8 mouse cellular contexts compared by ENCODE assay signal in genomic region chr17:83064376-83064775, GRCm38 (mm10).
DNase-seq lines count a peak whose midpoint lies in the region; ATAC-seq and TF ChIP-seq lines count a peak whose summit lies in the region.
"Not testable (repeated sequence)": the region's sequence is repeated elsewhere in the genome, so short reads cannot be mapped to it uniquely, and the experiment has no call there.

No protein-coding gene starts in this region.

- H3K36me3 ChIP-seq in ES-Bruce4 (ENCODE audit: control insufficient read depth, insufficient read depth, low read length, poor library complexity, severe bottlenecking); embryonic facial prominence, embryonic 14.5 days (ENCODE audit: control insufficient read depth, insufficient read depth, low read length); intestine, embryonic 15.5 days; intestine, postnatal 0 days (ENCODE audit: control insufficient read depth, insufficient read depth); kidney, embryonic 15.5 days; lung, embryonic 15.5 days; stomach, embryonic 14.5 days (ENCODE audit: control insufficient read depth, insufficient read depth, low read length): not testable (repeated sequence)

- H3K4me1 ChIP-seq in ES-Bruce4 (ENCODE audit: control insufficient read depth, insufficient read depth, low read length); embryonic facial prominence, embryonic 14.5 days (ENCODE audit: control insufficient read depth, insufficient read depth, low read length); intestine, embryonic 15.5 days (replicated peaks); intestine, postnatal 0 days (replicated peaks; ENCODE audit: control insufficient read depth, insufficient read depth, low read length); kidney, embryonic 15.5 days; lung, embryonic 15.5 days; stomach, embryonic 14.5 days (ENCODE audit: control insufficient read depth, insufficient read depth, low read length): not testable (repeated sequence)

- WGBS in embryonic facial prominence, embryonic 14.5 days = 35% methylated on average over 7 of the region's 12 CpGs
- WGBS in intestine, embryonic 15.5 days = 29% methylated on average over 12 of the region's 12 CpGs
- 29% methylated on average over 8 of the region's 12 CpGs for WGBS in intestine, postnatal 0 days
- 17% methylated on average over 12 of the region's 12 CpGs for WGBS in kidney, embryonic 15.5 days
- 22% methylated on average over 12 of the region's 12 CpGs for WGBS in lung, embryonic 15.5 days
- WGBS in stomach, embryonic 14.5 days = 29% methylated on average over 11 of the region's 12 CpGs

- not testable (repeated sequence) for H3K27me3 ChIP-seq in ES-Bruce4 (ENCODE audit: control insufficient read depth, insufficient read depth, low read length, poor library complexity, severe bottlenecking); embryonic facial prominence, embryonic 14.5 days (replicated peaks; ENCODE audit: control insufficient read depth, insufficient read depth, low read length); intestine, embryonic 15.5 days (replicated peaks); intestine, postnatal 0 days (replicated peaks; ENCODE audit: control insufficient read depth, insufficient read depth, low read length); kidney, embryonic 15.5 days; lung, embryonic 15.5 days; stomach, embryonic 14.5 days (ENCODE audit: control insufficient read depth, insufficient read depth, low read length)

- DNase-seq in embryonic facial prominence, embryonic 14.5 days (ENCODE audit: low spot score) = not testable (repeated sequence)
- peak; percentile 40 for DNase-seq in yolk sac, embryonic 10.5 days (ENCODE audit: low spot score)

- ATAC-seq in embryonic facial prominence, embryonic 14.5 days (ENCODE audit: low read depth); kidney, embryonic 15.5 days (replicated peaks; ENCODE audit: low FRiP score); lung, embryonic 15.5 days (ENCODE audit: borderline replicate concordance, extremely low read depth, low FRiP score, low TSS enrichment): not testable (repeated sequence)
- ATAC-seq in intestine, embryonic 15.5 days = peak; percentile 74
- ATAC-seq in intestine, postnatal 0 days = peak; percentile 63; the same call in 1 of the 2 replicates
- peak; percentile 33; the same call in 1 of the 2 replicates for ATAC-seq in stomach, embryonic 14.5 days (ENCODE audit: insufficient number of reproducible peaks, insufficient read depth, low FRiP score, low read depth)

- H3K4me2 ChIP-seq in embryonic facial prominence, embryonic 14.5 days (ENCODE audit: low read depth, low read length) = 0 out of 2 replicates have a peak overlapping the region, but pooled peaks have one; percentile 18
- not testable (repeated sequence) for H3K4me2 ChIP-seq in intestine, embryonic 15.5 days (replicated peaks); stomach, embryonic 14.5 days (replicated peaks; ENCODE audit: low read depth, low read length)
- peak overlapping the region; percentile 54 for H3K4me2 ChIP-seq in intestine, postnatal 0 days (replicated peaks; ENCODE audit: low read depth)
- 0 out of 2 replicates have a peak overlapping the region, but pooled peaks have one; percentile 33 for H3K4me2 ChIP-seq in kidney, embryonic 15.5 days
- peak overlapping the region; percentile 26; the same call in 1 of the 2 replicates for H3K4me2 ChIP-seq in lung, embryonic 15.5 days

- peak overlapping the region; percentile 64 for H3K4me3 ChIP-seq in ES-Bruce4 (ENCODE audit: low read depth, low read length)
- not testable (repeated sequence) for H3K4me3 ChIP-seq in embryonic facial prominence, embryonic 14.5 days (ENCODE audit: low read depth, low read length); intestine, embryonic 15.5 days (replicated peaks); intestine, postnatal 0 days (ENCODE audit: low read depth, low read length); kidney, embryonic 15.5 days (replicated peaks); lung, embryonic 15.5 days; stomach, embryonic 14.5 days (ENCODE audit: low read depth, low read length)

- not testable (repeated sequence) for TF ChIP-seq EP300 in ES-Bruce4 (IDR thresholded peaks at IDR 0.05; ENCODE audit: insufficient read depth, low read depth, low read length)

- 0 out of 2 replicates have a peak overlapping the region, but pooled peaks have one; percentile 40 for H3K9ac ChIP-seq in ES-Bruce4 (ENCODE audit: low read depth, poor library complexity, severe bottlenecking)
- not testable (repeated sequence) for H3K9ac ChIP-seq in embryonic facial prominence, embryonic 14.5 days (ENCODE audit: low read depth, low read length); intestine, embryonic 15.5 days; intestine, postnatal 0 days (ENCODE audit: low read depth, low read length); kidney, embryonic 15.5 days; lung, embryonic 15.5 days; stomach, embryonic 14.5 days (replicated peaks; ENCODE audit: low read depth, low read length)

- not testable (repeated sequence) for TF ChIP-seq POLR2A in ES-Bruce4 (IDR thresholded peaks at IDR 0.05; ENCODE audit: insufficient read depth, low read length)

- not testable (repeated sequence) for H3K27ac ChIP-seq in ES-Bruce4 (ENCODE audit: insufficient read depth, low read length); embryonic facial prominence, embryonic 14.5 days (replicated peaks; ENCODE audit: low read depth, low read length); intestine, embryonic 15.5 days; intestine, postnatal 0 days (ENCODE audit: low read depth, low read length); kidney, embryonic 15.5 days; lung, embryonic 15.5 days; stomach, embryonic 14.5 days (ENCODE audit: low read length)

- not testable (repeated sequence) for H3K9me3 ChIP-seq in ES-Bruce4 (replicated peaks; ENCODE audit: control insufficient read depth, insufficient read depth, low read length, poor library complexity, severe bottlenecking); embryonic facial prominence, embryonic 14.5 days (ENCODE audit: control insufficient read depth, low read length); intestine, embryonic 15.5 days; intestine, postnatal 0 days (ENCODE audit: control insufficient read depth); kidney, embryonic 15.5 days (replicated peaks); lung, embryonic 15.5 days; stomach, embryonic 14.5 days (ENCODE audit: control insufficient read depth, low read depth, low read length)

- not testable (repeated sequence) for TF ChIP-seq CTCF in ES-Bruce4 (IDR thresholded peaks at IDR 0.05; ENCODE audit: low read depth, low read length); intestine, postnatal 0 days (IDR thresholded peaks at IDR 0.05; ENCODE audit: low read depth)
